In the genomic region with DNA sequence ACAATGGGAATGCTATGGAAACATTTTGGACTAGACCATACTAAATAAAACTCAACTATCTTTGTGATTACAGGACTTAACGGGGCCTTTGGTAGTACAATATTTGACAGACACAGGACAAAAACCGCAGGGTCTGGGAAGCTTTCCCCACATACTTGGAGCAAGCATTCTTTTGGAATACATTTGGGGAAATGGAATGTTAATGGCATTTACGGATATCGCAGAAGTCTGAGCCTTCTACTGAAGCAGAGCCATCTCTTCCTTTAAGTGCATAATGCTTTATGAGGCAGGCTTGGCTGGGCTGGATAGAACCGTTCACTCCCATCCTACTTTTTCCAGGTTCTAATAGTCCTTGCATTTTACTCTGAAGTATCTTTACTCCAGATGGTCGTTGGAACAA, we compare ENCODE assay signal across 23 mouse cellular contexts.
DNase-seq lines count a peak whose midpoint lies in the region; ATAC-seq and TF ChIP-seq lines count a peak whose summit lies in the region.
"Had no signal": no experiment of that assay in that cellular context is flagged by ENCODE, and none has a peak within 500 bp of the region (broad histone marks: within the 10 kb centered on the region; RNA-seq: fewer than 3 reads in every experiment).

No protein-coding gene starts in this region.

- no peak overlapping the region for H3K4me2 ChIP-seq in lung, embryonic 14.5 days
- H3K4me2 ChIP-seq in forebrain, embryonic 12.5 days, result no peak overlapping the region
- H3K4me2 ChIP-seq: embryonic facial prominence, embryonic 13.5 days; forebrain, embryonic 13.5 days; forebrain, embryonic 15.5 days had no signal

- no peaks in the 10 kb centered on the region for H3K27me3 ChIP-seq in lung, embryonic 14.5 days (ENCODE audit: insufficient read depth, low read length)
- H3K27me3 ChIP-seq in forebrain, embryonic 12.5 days, result peaks cover 35% of the 10 kb centered on the region
- H3K27me3 ChIP-seq: forebrain, embryonic 15.5 days had no signal

- no peak for ATAC-seq in lung, embryonic 14.5 days (ENCODE audit: insufficient read depth)
- no peak for ATAC-seq in forebrain, embryonic 12.5 days (ENCODE audit: low FRiP score)
- ATAC-seq: activated CD4-positive, CD25-positive, alpha-beta regulatory T cell, adult 4 months; forebrain, embryonic 13.5 days; forebrain, embryonic 15.5 days; forebrain, postnatal 0 days had no signal

- intact Hi-C loops in heart, postnatal 10 days (cut with DNase I), result no loop called here

- DNase-seq in heart, adult 11 months, result peak; percentile 18
- DNase-seq in heart, postnatal 10 days, result no peak
- DNase-seq in kidney, postnatal 10 days, result peak; percentile 17
- DNase-seq in kidney, adult 11 months, result no peak
- DNase-seq in lung, embryonic 14.5 days, result peak; percentile 34
- DNase-seq in lung, postnatal 10 days, result no peak
- DNase-seq: adrenal gland, adult 8-10 months; adrenal gland, postnatal 14 days; adrenal gland, postnatal 36 days; cerebellum, adult 11-12 months; cerebellum, adult 2 months; cerebellum, adult 9-10 months; cerebellum, postnatal 10 days; cerebellum, postnatal 25 days; forebrain, postnatal 0 days had no signal

- no peak for TF ChIP-seq POLR2A in embryonic fibroblast, embryonic 13.5 days (IDR thresholded peaks at IDR 0.05; ENCODE audit: low read depth, low read length)

- TF ChIP-seq CTCF in lung, embryonic 14.5 days (IDR thresholded peaks at IDR 0.05; ENCODE audit: low read depth), result no peak
- no peak for TF ChIP-seq CTCF in embryonic fibroblast, embryonic 13.5 days (IDR thresholded peaks at IDR 0.05; ENCODE audit: borderline replicate concordance, insufficient read depth, low read length)

- no peak overlapping the region for H3K4me3 ChIP-seq in lung, embryonic 14.5 days (ENCODE audit: low read depth, low read length)
- no peak overlapping the region for H3K4me3 ChIP-seq in embryonic fibroblast, embryonic 13.5 days (ENCODE audit: insufficient read depth, low read length)
- H3K4me3 ChIP-seq in forebrain, embryonic 12.5 days (replicated peaks), result no peak overlapping the region
- H3K4me3 ChIP-seq: embryonic facial prominence, embryonic 13.5 days; erythroblast, embryonic 14.5 days; forebrain, embryonic 10.5 days; forebrain, embryonic 13.5 days; forebrain, embryonic 15.5 days had no signal

- no peaks in the 10 kb centered on the region for H3K36me3 ChIP-seq in lung, embryonic 14.5 days (ENCODE audit: insufficient read depth)
- no peaks in the 10 kb centered on the region for H3K36me3 ChIP-seq in forebrain, embryonic 12.5 days (replicated peaks)
- H3K36me3 ChIP-seq: embryonic facial prominence, embryonic 13.5 days; forebrain, embryonic 10.5 days; forebrain, embryonic 15.5 days had no signal

- H3K27ac ChIP-seq in lung, embryonic 14.5 days (ENCODE audit: low read depth), result no peak overlapping the region
- H3K27ac ChIP-seq in embryonic fibroblast, embryonic 13.5 days (ENCODE audit: insufficient read depth, low read length), result peak overlapping the region; percentile 32
- H3K27ac ChIP-seq in forebrain, embryonic 12.5 days, result no peak overlapping the region
- H3K27ac ChIP-seq: embryonic facial prominence, embryonic 13.5 days; forebrain, embryonic 10.5 days; forebrain, embryonic 13.5 days; forebrain, embryonic 15.5 days had no signal

- H3K9ac ChIP-seq in lung, embryonic 14.5 days, result no peak overlapping the region
- no peak overlapping the region for H3K9ac ChIP-seq in forebrain, embryonic 12.5 days
- H3K9ac ChIP-seq: embryonic facial prominence, embryonic 13.5 days; forebrain, embryonic 13.5 days; forebrain, embryonic 15.5 days; forebrain, postnatal 0 days had no signal

- WGBS in lung, embryonic 14.5 days, result 63% methylated on average over 6 of the region's 6 CpGs
- WGBS in forebrain, embryonic 12.5 days, result 85% methylated on average over 6 of the region's 6 CpGs

- H3K4me1 ChIP-seq in lung, embryonic 14.5 days (ENCODE audit: insufficient read depth), result peaks cover 6% of the 10 kb centered on the region
- H3K4me1 ChIP-seq in embryonic fibroblast, embryonic 13.5 days (ENCODE audit: control insufficient read depth, insufficient read depth, low read length), result peaks cover 6% of the 10 kb centered on the region
- peaks cover 23% of the 10 kb centered on the region for H3K4me1 ChIP-seq in forebrain, embryonic 12.5 days

- H3K9me3 ChIP-seq in lung, embryonic 14.5 days (ENCODE audit: low read depth, low read length), result no peaks in the 10 kb centered on the region
- H3K9me3 ChIP-seq in forebrain, embryonic 12.5 days, result no peaks in the 10 kb centered on the region
- H3K9me3 ChIP-seq: embryonic facial prominence, embryonic 13.5 days; forebrain, embryonic 10.5 days; forebrain, embryonic 13.5 days; forebrain, embryonic 15.5 days had no signal

Comparison
In these comparisons a context has a peak if more than half of its experiments do, and no peak if none do; other contexts are left out.
1. DNase-seq: peak in heart, adult 11 months (single experiment), kidney, postnatal 10 days (single experiment) and lung, embryonic 14.5 days (single experiment); none in heart, postnatal 10 days (0 of 2), kidney, adult 11 months (single experiment) and lung, postnatal 10 days (single experiment).